Mouse (Mus musculus) heart, postnatal 0 days (tissue): ENCODE results near the gene Ercc4. TPM values are rescaled to one million over a fixed set of nuclear protein-coding genes. Genes with fewer than 3 reads are reported as not detected.

Experiments
- ATAC-seq: fragments of 200-750 bp; cut with Nextera tagmentation; 2 replicates; pipeline ENCODE4 v1.8.0; 2017; ENCODE audit warnings: low read depth, moderate number of reproducible peaks, moderate library complexity; ENCODE audit not compliant: insufficient read depth
- DNase-seq: peaks from one replicate; pipeline ENCODE4 v3.0.0-alpha.2; 2016; ENCODE audit warnings: low spot score
- H3K27ac ChIP-seq: fragments of 300-500 bp; sonication (generic); 2 replicates; pipeline ENCODE4 v1.5.1; 2014; ENCODE audit warnings: low read depth, mild to moderate bottlenecking
- H3K27me3 ChIP-seq: fragments of 300-500 bp; sonication (generic); 2 replicates; pipeline ENCODE4 v1.6.1; 2014; ENCODE audit warnings: low read length, mixed read lengths; ENCODE audit not compliant: control insufficient read depth, insufficient read depth
- H3K36me3 ChIP-seq: fragments of 300-500 bp; sonication (generic); replicated peaks from 2 replicates; pipeline ENCODE4 v1.6.1; 2014; ENCODE audit warnings: low read length, mixed read lengths; ENCODE audit not compliant: control insufficient read depth, insufficient read depth
- H3K4me1 ChIP-seq: fragments of 300-500 bp; sonication (generic); 2 replicates; pipeline ENCODE4 v1.6.1; 2014; ENCODE audit warnings: antibody characterized with exemption; ENCODE audit not compliant: control insufficient read depth, insufficient read depth
- H3K4me2 ChIP-seq: fragments of 300-500 bp; sonication (generic); 2 replicates; pipeline ENCODE4 v1.6.1; 2014; ENCODE audit warnings: low read depth, mild to moderate bottlenecking, low read length, moderate library complexity
- H3K4me3 ChIP-seq: fragments of 300-500 bp; sonication (generic); 2 replicates; pipeline ENCODE4 v1.5.1; 2014; ENCODE audit warnings: low read depth, low read length
- H3K9ac ChIP-seq: fragments of 300-500 bp; sonication (generic); replicated peaks from 2 replicates; pipeline ENCODE4 v1.6.1; 2014; ENCODE audit warnings: low read depth, low read length, mixed read lengths
- H3K9me3 ChIP-seq: fragments of 300-500 bp; sonication (generic); replicated peaks from 2 replicates; pipeline ENCODE4 v1.6.1; 2016; ENCODE audit warnings: low read length; ENCODE audit not compliant: control insufficient read depth
- CTCF ChIP-seq: IDR thresholded peaks from 2 replicates; pipeline ENCODE4 v1.5.1; 2016; ENCODE audit warnings: antibody characterized with exemption, control low read depth, low read depth
- EP300 ChIP-seq: IDR thresholded peaks from 2 replicates; pipeline ENCODE4 v1.6.1; 2016; ENCODE audit warnings: antibody characterized with exemption, low read depth
- WGBS: fragments of 180-500 bp; shearing (Covaris S2); extraction: QIAGEN DNeasy Blood & Tissue Kit; methylation state at CpG from one replicate; pipeline ENCODE4 v1.1.7; 2014; 5-methylcytosine and 5-hydroxymethylcytosine counted together
- polyA plus RNA-seq: library from polyadenylated mRNA; unstranded; fragments of >200 nt; fragmentation: Nextera tagmentation; extraction: Ambion mirVana; gene quantifications from 2 replicates; pipeline ENCODE4 v1.2.1, GENCODE M21; 2015
- total RNA-seq: library from RNA; depleted of rRNA; stranded (reverse); fragments of >200 nt; gene quantifications from 2 replicates; pipeline ENCODE4 v1.2.3, GENCODE M21; 2014; ENCODE audit warnings: low replicate concordance

Ercc4 gene
- total and polyA plus RNA-seq, 2 experiments from 2014 or later, result 5.9 to 10.7 TPM

DNA sequence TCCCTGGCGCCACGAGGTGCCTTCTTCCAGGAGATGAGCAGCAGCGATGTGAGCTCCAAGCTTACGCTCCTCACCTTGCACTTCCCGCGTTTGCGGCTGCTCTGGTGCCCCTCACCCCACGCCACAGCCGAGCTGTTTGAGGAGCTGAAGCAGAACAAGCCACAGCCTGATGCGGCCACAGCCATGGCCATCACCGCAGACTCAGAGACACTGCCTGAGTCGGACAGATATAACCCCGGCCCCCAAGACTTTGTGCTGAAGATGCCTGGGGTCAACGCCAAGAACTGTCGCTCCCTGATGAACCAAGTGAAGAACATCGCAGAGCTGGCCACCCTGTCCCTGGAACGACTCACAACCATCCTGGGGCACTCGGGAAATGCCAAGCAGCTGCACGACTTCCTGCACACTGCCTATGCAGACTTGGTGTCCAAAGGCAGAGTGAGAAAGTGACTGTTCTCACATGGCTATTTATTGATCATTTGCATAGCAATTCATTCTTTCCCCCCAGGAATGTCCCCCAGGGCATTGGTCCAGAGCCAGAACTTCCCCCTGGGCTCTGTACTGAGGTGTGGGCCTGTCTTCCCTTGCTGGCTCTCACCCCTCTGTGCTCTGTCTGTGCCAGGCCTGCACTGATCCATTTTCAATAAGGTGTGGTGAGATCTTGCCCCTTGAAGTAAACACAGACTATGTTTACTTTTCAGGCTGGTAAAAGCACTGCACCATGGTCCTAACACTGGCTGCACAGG, 38.5 kb downstream of the Ercc4 start:
- Histone ChIP-seq H3K27ac (no peak overlapping the region), H3K4me2 (no peak overlapping the region), H3K9me3 (no peaks in the 10 kb centered on the region), H3K9ac (no peak overlapping the region), H3K36me3 (peaks cover 44% of the 10 kb centered on the region), H3K4me1 (no peaks in the 10 kb centered on the region), H3K4me3 (no peak overlapping the region), H3K27me3 (no peaks in the 10 kb centered on the region)
- DNase-seq (no peak), ATAC-seq (no peak)
- TF ChIP-seq EP300, result no peak
- no peak for TF ChIP-seq CTCF
- 86% methylated on average over 19 of the region's 19 CpGs for WGBS

DNA sequence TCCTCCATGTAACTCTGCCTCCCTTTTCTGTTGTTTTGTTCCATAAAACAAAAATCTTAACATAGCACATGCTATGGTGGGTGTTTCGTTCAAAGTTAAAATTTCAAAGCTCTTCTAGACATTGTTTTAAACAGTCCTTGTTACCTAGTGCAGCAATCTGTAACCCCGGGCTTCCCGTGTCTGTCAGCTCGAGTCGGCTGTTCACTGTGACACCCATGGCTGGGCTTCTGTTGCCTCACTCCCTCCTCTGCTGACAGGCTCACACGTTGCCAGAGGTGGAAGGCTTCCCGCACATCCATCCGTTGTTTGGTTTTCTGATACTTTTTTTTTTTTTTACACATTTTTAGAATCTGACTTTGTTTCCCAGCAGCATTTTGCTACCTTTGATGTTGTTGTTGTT, 40.5 kb downstream of the Ercc4 start:
- DNase-seq (no peak), ATAC-seq (no peak)
- WGBS, result 85% methylated on average over 8 of the region's 8 CpGs
- H3K36me3 ChIP-seq, result peaks cover 30% of the 10 kb centered on the region
- H3K4me2 ChIP-seq, result no peak overlapping the region
- no peaks in the 10 kb centered on the region for H3K9me3 ChIP-seq
- no peak overlapping the region for H3K4me3 ChIP-seq
- no peak overlapping the region for H3K9ac ChIP-seq
- no peaks in the 10 kb centered on the region for H3K4me1 ChIP-seq
- no peak for TF ChIP-seq EP300
- no peak for TF ChIP-seq CTCF
- no peak overlapping the region for H3K27ac ChIP-seq
- H3K27me3 ChIP-seq, result no peaks in the 10 kb centered on the region

DNA sequence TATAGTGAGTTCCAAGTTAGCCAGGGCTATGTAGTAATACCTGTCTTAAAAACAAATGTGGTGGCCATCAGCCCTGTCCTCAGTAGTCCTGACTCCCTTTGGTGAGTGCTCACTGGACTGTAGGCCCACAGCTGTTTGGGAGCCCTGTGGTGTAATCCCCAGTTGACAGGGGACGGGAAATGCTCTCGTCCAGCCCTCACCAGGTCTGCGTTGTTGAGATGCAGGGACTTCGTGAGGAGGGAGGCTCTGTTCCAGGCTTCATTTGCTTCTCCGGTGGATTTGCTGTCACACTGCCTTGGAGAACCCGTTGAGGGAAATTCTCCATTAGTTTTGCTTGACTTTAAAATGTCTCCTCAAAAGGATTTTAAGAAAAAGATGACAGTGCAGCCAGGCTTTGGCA, 41.3 kb downstream of the Ercc4 start:
- Histone ChIP-seq H3K4me1 (no peaks in the 10 kb centered on the region), H3K4me3 (no peak overlapping the region), H3K4me2 (no peak overlapping the region), H3K27me3 (no peaks in the 10 kb centered on the region), H3K27ac (no peak overlapping the region), H3K9me3 (no peaks in the 10 kb centered on the region), H3K36me3 (peaks cover 26% of the 10 kb centered on the region), H3K9ac (no peak overlapping the region)
- DNase-seq (no peak), ATAC-seq (no peak)
- 79% methylated on average over 6 of the region's 6 CpGs for WGBS
- no peak for TF ChIP-seq CTCF
- TF ChIP-seq EP300, result no peak

DNA sequence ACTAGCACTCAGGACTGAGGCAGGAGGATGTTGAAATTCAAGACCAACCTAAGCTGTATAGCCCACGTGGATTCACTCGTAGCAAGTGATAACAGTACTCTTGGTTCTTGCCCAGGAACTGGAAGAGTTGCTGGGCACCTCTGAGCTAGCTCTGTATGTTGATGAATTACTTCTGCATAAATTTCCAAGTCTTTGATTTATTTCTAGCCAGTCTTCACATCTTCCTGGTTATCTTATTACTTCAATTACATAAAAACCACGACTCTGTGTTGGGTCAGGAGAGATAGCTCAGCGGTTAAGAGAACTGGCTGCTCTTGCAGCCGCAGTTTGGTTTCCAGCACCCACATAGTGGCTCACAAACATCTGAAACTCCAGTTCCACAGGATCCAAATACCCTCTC, 43.0 kb downstream of the Ercc4 start:
- no peak for TF ChIP-seq EP300
- no peak for TF ChIP-seq CTCF
- Histone ChIP-seq H3K4me3 (no peak overlapping the region), H3K9ac (no peak overlapping the region), H3K4me2 (no peak overlapping the region), H3K9me3 (no peaks in the 10 kb centered on the region), H3K36me3 (peaks cover 23% of the 10 kb centered on the region), H3K27me3 (no peaks in the 10 kb centered on the region), H3K4me1 (0 out of 2 replicates have a peak, but pooled peaks cover 1% of the 10 kb centered on the region), H3K27ac (no peak overlapping the region)
- DNase-seq (no peak), ATAC-seq (no peak)
- 76% methylated on average over 5 of the region's 5 CpGs for WGBS

DNA sequence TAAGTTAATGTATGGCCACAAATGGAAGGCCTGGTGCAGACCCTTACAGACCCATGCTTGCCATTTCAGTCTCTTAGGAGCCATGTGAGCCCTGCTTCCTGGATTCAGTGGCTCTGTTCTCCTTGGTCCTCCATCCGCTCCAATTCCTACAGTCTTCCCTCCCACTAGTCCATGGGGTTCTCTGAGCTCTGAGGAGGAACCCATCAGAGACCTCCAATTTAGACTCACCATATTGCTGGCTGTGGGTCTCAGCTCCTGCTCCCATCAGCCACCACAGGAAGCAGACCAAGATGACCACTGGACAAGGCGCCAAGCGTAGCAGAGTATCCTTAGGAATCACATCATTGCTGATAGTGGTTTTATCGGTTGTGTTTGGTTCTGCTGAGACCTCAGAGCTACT, 43.7 kb downstream of the Ercc4 start:
- ATAC-seq (no peak), DNase-seq (no peak)
- H3K27ac ChIP-seq, result no peak overlapping the region
- TF ChIP-seq CTCF (no peak), EP300 (no peak)
- no peak overlapping the region for H3K4me3 ChIP-seq
- H3K9me3 ChIP-seq, result no peaks in the 10 kb centered on the region
- 0 out of 2 replicates have a peak, but pooled peaks cover 5% of the 10 kb centered on the region for H3K4me1 ChIP-seq
- no peak overlapping the region for H3K9ac ChIP-seq
- H3K4me2 ChIP-seq, result no peak overlapping the region
- H3K36me3 ChIP-seq, result peaks cover 16% of the 10 kb centered on the region
- 90% methylated on average over 4 of the region's 4 CpGs for WGBS
- no peaks in the 10 kb centered on the region for H3K27me3 ChIP-seq

DNA sequence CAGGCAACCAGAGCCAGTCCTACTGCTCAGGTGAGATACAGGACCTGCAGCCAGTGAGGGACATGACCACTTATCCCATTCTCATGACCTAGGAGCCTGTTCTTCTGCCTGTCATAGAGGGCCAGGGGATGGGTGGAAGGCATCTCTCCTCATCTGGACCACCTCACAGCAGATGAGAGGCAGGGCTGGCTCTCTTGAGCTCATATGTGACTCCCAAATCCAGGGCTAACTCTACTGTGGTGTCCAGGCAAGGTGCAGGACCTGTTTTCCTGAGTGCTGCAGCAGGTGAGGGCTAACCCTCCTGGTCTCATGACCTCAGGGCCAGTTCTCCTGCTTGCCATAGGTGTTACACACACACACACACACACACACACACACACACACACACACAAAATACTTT, 44.9 kb downstream of the Ercc4 start:
- Histone ChIP-seq H3K9me3 (no peaks in the 10 kb centered on the region), H3K27me3 (no peaks in the 10 kb centered on the region), H3K27ac (no peak overlapping the region), H3K36me3 (peaks cover 9% of the 10 kb centered on the region), H3K4me3 (no peak overlapping the region), H3K4me1 (0 out of 2 replicates have a peak, but pooled peaks cover 5% of the 10 kb centered on the region), H3K4me2 (no peak overlapping the region), H3K9ac (no peak overlapping the region)
- no peak for ATAC-seq
- TF ChIP-seq EP300 (no peak), CTCF (no peak)
- no peak for DNase-seq
